Mouse (Mus musculus): ENCODE data around the gene Wdr38. TPM values are rescaled to one million over a fixed set of nuclear protein-coding genes. Genes with fewer than 3 reads are reported as not detected.
"Not testable (repeated sequence)": the region's sequence is repeated elsewhere in the genome, so short reads cannot be mapped to it uniquely, and the experiment has no call there.

The Wdr38 gene
- polyA plus RNA-seq, 1 experiment from 2014 or later, result 1.3 TPM

- H3K4me3 ChIP-seq (ENCODE audit: low read depth, low read length), result peak overlapping the region; percentile 79
- peak overlapping the region; percentile 85 for H3K4me2 ChIP-seq
- H3K9ac ChIP-seq (ENCODE audit: low read depth, low read length), result peak overlapping the region; percentile 91
- no peaks in the 10 kb centered on the region for H3K27me3 ChIP-seq (ENCODE audit: control insufficient read depth, insufficient read depth, low read length)
- peaks cover 22% of the 10 kb centered on the region for H3K4me1 ChIP-seq (ENCODE audit: control insufficient read depth, insufficient read depth, low read length)
- no peaks in the 10 kb centered on the region for H3K9me3 ChIP-seq (replicated peaks; ENCODE audit: control insufficient read depth, low read length)
- no peak for ATAC-seq (replicated peaks; ENCODE audit: insufficient number of reproducible peaks, low FRiP score, low TSS enrichment)
- peaks cover under 1% of the 10 kb centered on the region for H3K36me3 ChIP-seq (ENCODE audit: control insufficient read depth, insufficient read depth, low read length)
- 25% methylated on average over 3 of the region's 3 CpGs for WGBS (ENCODE audit: insufficient replicate concordance)
- peak overlapping the region; percentile 90; the same call in 1 of the 2 replicates for H3K27ac ChIP-seq (ENCODE audit: low read depth, low read length)
These were observed 11.7 kb downstream of the Wdr38 start for GRCm38 (mm10) chr2:39008954-39009365.

GRCm38 (mm10) chr2:39010144-39010543 is 12.9 kb downstream of the Wdr38 start:
- not testable (repeated sequence) for H3K4me3 ChIP-seq (ENCODE audit: low read depth, low read length); H3K4me2 ChIP-seq; H3K9ac ChIP-seq (ENCODE audit: low read depth, low read length); H3K9me3 ChIP-seq (replicated peaks; ENCODE audit: control insufficient read depth, low read length); ATAC-seq (replicated peaks; ENCODE audit: insufficient number of reproducible peaks, low FRiP score, low TSS enrichment); H3K27ac ChIP-seq (ENCODE audit: low read depth, low read length); H3K27me3 ChIP-seq (ENCODE audit: control insufficient read depth, insufficient read depth, low read length)
- WGBS (ENCODE audit: insufficient replicate concordance), result 96% methylated on average over 4 of the region's 5 CpGs
- H3K36me3 ChIP-seq (ENCODE audit: control insufficient read depth, insufficient read depth, low read length), result peaks cover 10% of the 10 kb centered on the region
- peaks cover 19% of the 10 kb centered on the region for H3K4me1 ChIP-seq (ENCODE audit: control insufficient read depth, insufficient read depth, low read length)

GRCm38 (mm10) chr2:39011264-39011663 is 14.0 kb downstream of the Wdr38 start:
- no peak for ATAC-seq (replicated peaks; ENCODE audit: insufficient number of reproducible peaks, low FRiP score, low TSS enrichment)
- Histone ChIP-seq H3K9me3 (replicated peaks; ENCODE audit: control insufficient read depth, low read length) (no peaks in the 10 kb centered on the region), H3K27ac (ENCODE audit: low read depth, low read length) (no peak overlapping the region), H3K4me2 (no peak overlapping the region), H3K27me3 (ENCODE audit: control insufficient read depth, insufficient read depth, low read length) (no peaks in the 10 kb centered on the region), H3K4me3 (ENCODE audit: low read depth, low read length) (no peak overlapping the region), H3K4me1 (ENCODE audit: control insufficient read depth, insufficient read depth, low read length) (peaks cover 12% of the 10 kb centered on the region), H3K36me3 (ENCODE audit: control insufficient read depth, insufficient read depth, low read length) (peaks cover 14% of the 10 kb centered on the region), H3K9ac (ENCODE audit: low read depth, low read length) (no peak overlapping the region)

GRCm38 (mm10) chr2:39011971-39012370 is 14.7 kb downstream of the Wdr38 start:
- Histone ChIP-seq H3K9ac (ENCODE audit: low read depth, low read length) (no peak overlapping the region), H3K4me2 (no peak overlapping the region), H3K36me3 (ENCODE audit: control insufficient read depth, insufficient read depth, low read length) (peaks cover 19% of the 10 kb centered on the region), H3K9me3 (replicated peaks; ENCODE audit: control insufficient read depth, low read length) (no peaks in the 10 kb centered on the region), H3K4me3 (ENCODE audit: low read depth, low read length) (no peak overlapping the region), H3K27me3 (ENCODE audit: control insufficient read depth, insufficient read depth, low read length) (no peaks in the 10 kb centered on the region), H3K27ac (ENCODE audit: low read depth, low read length) (no peak overlapping the region), H3K4me1 (ENCODE audit: control insufficient read depth, insufficient read depth, low read length) (peaks cover 11% of the 10 kb centered on the region)
- no peak for ATAC-seq (replicated peaks; ENCODE audit: insufficient number of reproducible peaks, low FRiP score, low TSS enrichment)
- WGBS (ENCODE audit: insufficient replicate concordance), result 91% methylated on average over 3 of the region's 3 CpGs

- ATAC-seq (replicated peaks; ENCODE audit: insufficient number of reproducible peaks, low FRiP score, low TSS enrichment), result no peak
- no peak overlapping the region for H3K9ac ChIP-seq (ENCODE audit: low read depth, low read length)
- WGBS (ENCODE audit: insufficient replicate concordance), result 83% methylated on average over 7 of the region's 7 CpGs
- no peak overlapping the region for H3K27ac ChIP-seq (ENCODE audit: low read depth, low read length)
- no peak overlapping the region for H3K4me3 ChIP-seq (ENCODE audit: low read depth, low read length)
- H3K4me2 ChIP-seq, result no peak overlapping the region
- no peaks in the 10 kb centered on the region for H3K27me3 ChIP-seq (ENCODE audit: control insufficient read depth, insufficient read depth, low read length)
- H3K4me1 ChIP-seq (ENCODE audit: control insufficient read depth, insufficient read depth, low read length), result peaks cover 8% of the 10 kb centered on the region
- H3K9me3 ChIP-seq (replicated peaks; ENCODE audit: control insufficient read depth, low read length), result no peaks in the 10 kb centered on the region
- peaks cover 19% of the 10 kb centered on the region for H3K36me3 ChIP-seq (ENCODE audit: control insufficient read depth, insufficient read depth, low read length)
These were observed 15.5 kb downstream of the Wdr38 start for GRCm38 (mm10) chr2:39012768-39013279.

GRCm38 (mm10) chr2:39016581-39016980 is 19.3 kb downstream of the Wdr38 start:
- no peak overlapping the region for H3K27ac ChIP-seq (ENCODE audit: low read depth, low read length)
- WGBS (ENCODE audit: insufficient replicate concordance), result 72% methylated on average over 3 of the region's 3 CpGs
- H3K9me3 ChIP-seq (replicated peaks; ENCODE audit: control insufficient read depth, low read length), result no peaks in the 10 kb centered on the region
- H3K27me3 ChIP-seq (ENCODE audit: control insufficient read depth, insufficient read depth, low read length), result no peaks in the 10 kb centered on the region
- no peaks in the 10 kb centered on the region for H3K4me1 ChIP-seq (ENCODE audit: control insufficient read depth, insufficient read depth, low read length)
- ATAC-seq (replicated peaks; ENCODE audit: insufficient number of reproducible peaks, low FRiP score, low TSS enrichment), result no peak
- no peak overlapping the region for H3K4me3 ChIP-seq (ENCODE audit: low read depth, low read length)
- H3K9ac ChIP-seq (ENCODE audit: low read depth, low read length), result no peak overlapping the region
- H3K36me3 ChIP-seq (ENCODE audit: control insufficient read depth, insufficient read depth, low read length), result peaks cover 23% of the 10 kb centered on the region
- H3K4me2 ChIP-seq, result no peak overlapping the region

- peaks cover 23% of the 10 kb centered on the region for H3K36me3 ChIP-seq (ENCODE audit: control insufficient read depth, insufficient read depth, low read length)
- no peaks in the 10 kb centered on the region for H3K9me3 ChIP-seq (replicated peaks; ENCODE audit: control insufficient read depth, low read length)
- no peaks in the 10 kb centered on the region for H3K27me3 ChIP-seq (ENCODE audit: control insufficient read depth, insufficient read depth, low read length)
- no peak for ATAC-seq (replicated peaks; ENCODE audit: insufficient number of reproducible peaks, low FRiP score, low TSS enrichment)
- H3K4me1 ChIP-seq (ENCODE audit: control insufficient read depth, insufficient read depth, low read length), result no peaks in the 10 kb centered on the region
- no peak overlapping the region for H3K9ac ChIP-seq (ENCODE audit: low read depth, low read length)
- no peak overlapping the region for H3K27ac ChIP-seq (ENCODE audit: low read depth, low read length)
- H3K4me3 ChIP-seq (ENCODE audit: low read depth, low read length), result no peak overlapping the region
- H3K4me2 ChIP-seq, result no peak overlapping the region
- 88% methylated on average over 1 of the region's 1 CpGs for WGBS (ENCODE audit: insufficient replicate concordance)
These were observed 22.7 kb downstream of the Wdr38 start for GRCm38 (mm10) chr2:39020004-39020403.

- no peaks in the 10 kb centered on the region for H3K27me3 ChIP-seq (ENCODE audit: control insufficient read depth, insufficient read depth, low read length)
- no peaks in the 10 kb centered on the region for H3K9me3 ChIP-seq (replicated peaks; ENCODE audit: control insufficient read depth, low read length)
- WGBS (ENCODE audit: insufficient replicate concordance), result 97% methylated on average over 1 of the region's 1 CpGs
- no peak for ATAC-seq (replicated peaks; ENCODE audit: insufficient number of reproducible peaks, low FRiP score, low TSS enrichment)
- no peak overlapping the region for H3K27ac ChIP-seq (ENCODE audit: low read depth, low read length)
- peaks cover 18% of the 10 kb centered on the region; the same call in 1 of the 2 replicates for H3K36me3 ChIP-seq (ENCODE audit: control insufficient read depth, insufficient read depth, low read length)
- H3K9ac ChIP-seq (ENCODE audit: low read depth, low read length), result no peak overlapping the region
- no peak overlapping the region for H3K4me2 ChIP-seq
- H3K4me3 ChIP-seq (ENCODE audit: low read depth, low read length), result no peak overlapping the region
- no peaks in the 10 kb centered on the region for H3K4me1 ChIP-seq (ENCODE audit: control insufficient read depth, insufficient read depth, low read length)
These were observed 34.3 kb downstream of the Wdr38 start for GRCm38 (mm10) chr2:39031611-39032010.

- 97% methylated on average over 1 of the region's 1 CpGs for WGBS (ENCODE audit: insufficient replicate concordance)
- H3K36me3 ChIP-seq (ENCODE audit: control insufficient read depth, insufficient read depth, low read length), result peaks cover 6% of the 10 kb centered on the region
These were observed 42.9 kb downstream of the Wdr38 start for GRCm38 (mm10) chr2:39040215-39040614.

More at GRCm38 (mm10) chr2:39040215-39040614, 42.9 kb downstream of the Wdr38 start:
- no peak overlapping the region for H3K4me2 ChIP-seq
- no peaks in the 10 kb centered on the region for H3K9me3 ChIP-seq (replicated peaks; ENCODE audit: control insufficient read depth, low read length)
- ATAC-seq (replicated peaks; ENCODE audit: insufficient number of reproducible peaks, low FRiP score, low TSS enrichment), result no peak
- no peak overlapping the region for H3K4me3 ChIP-seq (ENCODE audit: low read depth, low read length)
- no peak overlapping the region for H3K9ac ChIP-seq (ENCODE audit: low read depth, low read length)
- H3K27me3 ChIP-seq (ENCODE audit: control insufficient read depth, insufficient read depth, low read length), result no peaks in the 10 kb centered on the region
- H3K4me1 ChIP-seq (ENCODE audit: control insufficient read depth, insufficient read depth, low read length), result no peaks in the 10 kb centered on the region
- no peak overlapping the region for H3K27ac ChIP-seq (ENCODE audit: low read depth, low read length)

All from heart, embryonic 11.5 days (tissue).